Mouse (Mus musculus): ENCODE measurements around the gene Pign. TPM values are rescaled to one million over a fixed set of nuclear protein-coding genes. Genes with fewer than 3 reads are reported as not detected.
A peak's percentile ranks its signal among the peaks of the same experiment; 100 is the strongest.

Pign gene
- total RNA-seq, 2 experiments from 2014 or later, result 15.2 to 16.0 TPM

GRCm38 (mm10) chr1:105564289-105564688 is 99.2 kb downstream of the Pign start:
- DNase-seq (ENCODE audit: low spot score in 2 of 2), result no peak

GRCm38 (mm10) chr1:105563821-105564220 is 99.7 kb downstream of the Pign start:
- DNase-seq (ENCODE audit: low spot score in 2 of 2), result no peak

- DNase-seq (ENCODE audit: low spot score in 2 of 2), result no peak
These were observed 107.4 kb downstream of the Pign start for GRCm38 (mm10) chr1:105556078-105556477.

- DNase-seq (ENCODE audit: low spot score in 2 of 2), result no peak
These were observed 108.2 kb downstream of the Pign start for GRCm38 (mm10) chr1:105555192-105555718.

GRCm38 (mm10) chr1:105553130-105553529 is 110.3 kb downstream of the Pign start:
- DNase-seq (ENCODE audit: low spot score in 2 of 2), result no peak

- no peak for DNase-seq (ENCODE audit: low spot score in 2 of 2)
These were observed 113.3 kb downstream of the Pign start for GRCm38 (mm10) chr1:105550163-105550562.

- DNase-seq (ENCODE audit: low spot score in 2 of 2), result no peak
These were observed 113.8 kb downstream of the Pign start for GRCm38 (mm10) chr1:105549648-105550047.

- no peak for DNase-seq (ENCODE audit: low spot score in 2 of 2)
These were observed 120.4 kb downstream of the Pign start for GRCm38 (mm10) chr1:105543051-105543450.

- peak in 1 of 2 experiments; percentile 16 for DNase-seq (ENCODE audit: low spot score in 2 of 2)
These were observed 139.7 kb downstream of the Pign start for GRCm38 (mm10) chr1:105523768-105524167.

- DNase-seq (ENCODE audit: low spot score in 2 of 2), result no peak
These were observed 141.2 kb downstream of the Pign start for GRCm38 (mm10) chr1:105522321-105522720.

- no peak for DNase-seq (ENCODE audit: low spot score in 2 of 2)
These were observed 145.4 kb downstream of the Pign start for GRCm38 (mm10) chr1:105518101-105518500.

GRCm38 (mm10) chr1:105507116-105507515 is 156.4 kb downstream of the Pign start:
- no peak for DNase-seq (ENCODE audit: low spot score in 2 of 2)

GRCm38 (mm10) chr1:105492626-105493025 is 170.9 kb downstream of the Pign start:
- DNase-seq (ENCODE audit: low spot score in 2 of 2), result peak; percentile 46 to 47

- DNase-seq (ENCODE audit: low spot score in 2 of 2), result no peak
These were observed 174.0 kb downstream of the Pign start for GRCm38 (mm10) chr1:105489456-105489855.

- DNase-seq (ENCODE audit: low spot score in 2 of 2), result no peak
These were observed 176.4 kb downstream of the Pign start for GRCm38 (mm10) chr1:105487037-105487436.

Small RNAs within 50 kb of the gene (microRNA-seq; reads per million reads assigned to microRNA genes)
- 0 reads per million in 2 experiments for gene Gm22426

Other genes starting within 250 kb of the Pign start
- gene Relch, start 184 bp upstream of the Pign start, total RNA-seq (2021), result 10 to 100 TPM; 93.7 to 96.1 TPM
- 1 to 10 TPM; 5.2 to 6.7 TPM for gene Tnfrsf11a, start 117.0 kb upstream of the Pign start, total RNA-seq (2021)

All from left cerebral cortex, adult 18-20 months (tissue).